In genomic region chr2:33837297-33837696, GRCm38 (mm10) we compare ENCODE assay signal across 17 mouse cellular contexts. TPM values are rescaled to one million over a fixed set of nuclear protein-coding genes. Genes with fewer than 3 reads are reported as not detected.
A peak's percentile ranks its signal among the peaks of the same experiment; 100 is the strongest.
DNase-seq lines count a peak whose midpoint lies in the region; ATAC-seq and TF ChIP-seq lines count a peak whose summit lies in the region.
"Had no signal": no experiment of that assay in that cellular context is flagged by ENCODE, and none has a peak within 500 bp of the region (broad histone marks: within the 10 kb centered on the region; RNA-seq: fewer than 3 reads in every experiment).

No protein-coding gene starts in this region.

- no peak for ATAC-seq in liver, embryonic 14.5 days (ENCODE audit: insufficient read depth)
- ATAC-seq in liver, embryonic 11.5 days (replicated peaks; ENCODE audit: low FRiP score) = no peak
- ATAC-seq in forebrain, embryonic 16.5 days = no peak
- no peak for ATAC-seq in liver, embryonic 15.5 days (ENCODE audit: insufficient read depth)
- no peak for ATAC-seq in neural tube, embryonic 15.5 days (ENCODE audit: low FRiP score)
- ATAC-seq: lung, postnatal 0 days had no signal

- intact Hi-C loops in heart, postnatal 25 days (cut with DNase I) = no loop called here

- H3K36me3 ChIP-seq in liver, embryonic 14.5 days (replicated peaks; ENCODE audit: control insufficient read depth, insufficient read depth, low read depth) = no peaks in the 10 kb centered on the region
- H3K36me3 ChIP-seq in liver, embryonic 11.5 days (ENCODE audit: control insufficient read depth, insufficient read depth, low read length) = no peaks in the 10 kb centered on the region
- H3K36me3 ChIP-seq in forebrain, embryonic 16.5 days (ENCODE audit: control insufficient read depth, insufficient read depth) = peaks cover 2% of the 10 kb centered on the region; the same call in 1 of the 2 replicates
- H3K36me3 ChIP-seq in liver, embryonic 15.5 days (replicated peaks) = no peaks in the 10 kb centered on the region
- peaks cover 24% of the 10 kb centered on the region for H3K36me3 ChIP-seq in neural tube, embryonic 15.5 days
- H3K36me3 ChIP-seq: stomach, embryonic 15.5 days had no signal

- TF ChIP-seq CTCF in liver, embryonic 14.5 days (IDR thresholded peaks at IDR 0.05; ENCODE audit: low read depth) = no peak

- H3K27me3 ChIP-seq in liver, embryonic 14.5 days (ENCODE audit: control insufficient read depth, insufficient read depth, low read length) = no peaks in the 10 kb centered on the region
- no peaks in the 10 kb centered on the region for H3K27me3 ChIP-seq in liver, embryonic 11.5 days (replicated peaks; ENCODE audit: control insufficient read depth, insufficient read depth, low read length)
- no peaks in the 10 kb centered on the region for H3K27me3 ChIP-seq in forebrain, embryonic 16.5 days (replicated peaks; ENCODE audit: control insufficient read depth, insufficient read depth, low read length)
- no peaks in the 10 kb centered on the region for H3K27me3 ChIP-seq in liver, embryonic 15.5 days
- H3K27me3 ChIP-seq in neural tube, embryonic 15.5 days (replicated peaks) = no peaks in the 10 kb centered on the region
- H3K27me3 ChIP-seq: embryonic facial prominence, embryonic 15.5 days; stomach, embryonic 15.5 days had no signal

- no peak overlapping the region for H3K9ac ChIP-seq in liver, embryonic 14.5 days (replicated peaks)
- H3K9ac ChIP-seq in liver, embryonic 11.5 days (ENCODE audit: low read depth, low read length) = no peak overlapping the region
- H3K9ac ChIP-seq in forebrain, embryonic 16.5 days (replicated peaks; ENCODE audit: low read depth, low read length) = no peak overlapping the region
- H3K9ac ChIP-seq in liver, embryonic 15.5 days = peak overlapping the region; percentile 21; the same call in 1 of the 2 replicates
- no peak overlapping the region for H3K9ac ChIP-seq in neural tube, embryonic 15.5 days (replicated peaks)
- H3K9ac ChIP-seq: embryonic facial prominence, embryonic 15.5 days; stomach, embryonic 15.5 days had no signal

- peak overlapping the region; percentile 65 for H3K27ac ChIP-seq in liver, embryonic 14.5 days
- no peak overlapping the region; the same call in 1 of the 2 replicates for H3K27ac ChIP-seq in liver, embryonic 11.5 days (ENCODE audit: low read depth, low read length)
- 0 out of 2 replicates have a peak overlapping the region, but pooled peaks have one; percentile 39 for H3K27ac ChIP-seq in forebrain, embryonic 16.5 days (ENCODE audit: low read length)
- H3K27ac ChIP-seq in liver, embryonic 15.5 days (replicated peaks) = peak overlapping the region; percentile 99
- peak overlapping the region; percentile 61 for H3K27ac ChIP-seq in neural tube, embryonic 15.5 days (replicated peaks)
- H3K27ac ChIP-seq: embryonic facial prominence, embryonic 15.5 days; kidney, postnatal 0 days; layer of hippocampus, adult 2 months; stomach, embryonic 15.5 days had no signal

- H3K4me3 ChIP-seq in liver, embryonic 14.5 days (ENCODE audit: insufficient read depth in 1 of 2, low read depth in 2 of 2, low read length in 2 of 2) = no peak overlapping the region
- H3K4me3 ChIP-seq in liver, embryonic 11.5 days (ENCODE audit: low read depth, low read length) = no peak overlapping the region
- no peak overlapping the region for H3K4me3 ChIP-seq in forebrain, embryonic 16.5 days (replicated peaks; ENCODE audit: low read length)
- H3K4me3 ChIP-seq in liver, embryonic 15.5 days (replicated peaks) = no peak overlapping the region
- no peak overlapping the region for H3K4me3 ChIP-seq in neural tube, embryonic 15.5 days (replicated peaks)
- H3K4me3 ChIP-seq: embryonic facial prominence, embryonic 15.5 days; layer of hippocampus, adult 2 months; stomach, embryonic 15.5 days had no signal

- peaks cover 45 to 48% of the 10 kb centered on the region in 2 experiments for H3K4me1 ChIP-seq in liver, embryonic 14.5 days (replicated peaks; ENCODE audit: control insufficient read depth in 2 of 2, insufficient read depth in 2 of 2, low read length in 1 of 2)
- H3K4me1 ChIP-seq in liver, embryonic 11.5 days (replicated peaks; ENCODE audit: control insufficient read depth, insufficient read depth, low read length) = peaks cover 48% of the 10 kb centered on the region
- H3K4me1 ChIP-seq in forebrain, embryonic 16.5 days (replicated peaks; ENCODE audit: control insufficient read depth, insufficient read depth, low read length) = peaks cover 11% of the 10 kb centered on the region
- H3K4me1 ChIP-seq in liver, embryonic 15.5 days (replicated peaks) = peaks cover 56% of the 10 kb centered on the region
- H3K4me1 ChIP-seq in neural tube, embryonic 15.5 days = peaks cover 48% of the 10 kb centered on the region
- H3K4me1 ChIP-seq: stomach, embryonic 15.5 days had no signal

- 91% methylated on average over 6 of the region's 6 CpGs for WGBS in liver, embryonic 14.5 days (ENCODE audit: insufficient replicate concordance)
- WGBS in liver, embryonic 11.5 days = 86% methylated on average over 6 of the region's 6 CpGs
- 50% methylated on average over 6 of the region's 6 CpGs for WGBS in forebrain, embryonic 16.5 days
- 91% methylated on average over 6 of the region's 6 CpGs for WGBS in liver, embryonic 15.5 days (ENCODE audit: insufficient replicate concordance)
- 65% methylated on average over 6 of the region's 6 CpGs for WGBS in neural tube, embryonic 15.5 days

- H3K9me3 ChIP-seq in liver, embryonic 14.5 days (ENCODE audit: control insufficient read depth, low read length) = no peaks in the 10 kb centered on the region
- no peaks in the 10 kb centered on the region for H3K9me3 ChIP-seq in liver, embryonic 11.5 days (ENCODE audit: control insufficient read depth, low read length)
- no peaks in the 10 kb centered on the region for H3K9me3 ChIP-seq in forebrain, embryonic 16.5 days (ENCODE audit: control insufficient read depth, low read length)
- no peaks in the 10 kb centered on the region for H3K9me3 ChIP-seq in liver, embryonic 15.5 days (replicated peaks)
- no peaks in the 10 kb centered on the region for H3K9me3 ChIP-seq in neural tube, embryonic 15.5 days (replicated peaks)
- H3K9me3 ChIP-seq: embryonic facial prominence, embryonic 15.5 days; stomach, embryonic 15.5 days had no signal

- no peak overlapping the region for H3K4me2 ChIP-seq in liver, embryonic 14.5 days (ENCODE audit: low read depth)
- H3K4me2 ChIP-seq in liver, embryonic 11.5 days = no peak overlapping the region
- H3K4me2 ChIP-seq in forebrain, embryonic 16.5 days (ENCODE audit: low read length) = no peak overlapping the region
- H3K4me2 ChIP-seq in liver, embryonic 15.5 days = no peak overlapping the region
- no peak overlapping the region for H3K4me2 ChIP-seq in neural tube, embryonic 15.5 days
- H3K4me2 ChIP-seq: embryonic facial prominence, embryonic 15.5 days; stomach, embryonic 15.5 days had no signal

- no peak for TF ChIP-seq EP300 in liver, embryonic 14.5 days (IDR thresholded peaks at IDR 0.05; ENCODE audit: low read depth)

- no peak for DNase-seq in liver, embryonic 14.5 days (ENCODE audit: low read depth in 3 of 3, low spot score in 3 of 3)
- DNase-seq in liver, embryonic 11.5 days (ENCODE audit: low spot score) = no peak
- DNase-seq in heart, postnatal 25 days (ENCODE audit: low spot score) = no peak
- DNase-seq in kidney, postnatal 25 days = no peak
- DNase-seq: adrenal gland, postnatal 36 days; cerebellum, adult 9-11 months; heart, adult 18-20 months; kidney, adult 11 months; right cerebral cortex, postnatal 14 days had no signal

RNA-seq across cellular contexts. Expression of gene Mvb12b, which starts 50.4 kb away (rescaled TPM):
- 6.6 and 6.9 TPM in 2 replicates for polyA plus RNA-seq in liver, embryonic 14.5 days (2012; rRNA removed)
- polyA plus RNA-seq in liver, embryonic 14.5 days (2014; fragmentation: Nextera tagmentation; extraction: Ambion mirVana) = 8.3 and 11.3 TPM in 2 replicates
- polyA plus RNA-seq in liver, embryonic 11.5 days (2014; fragmentation: Nextera tagmentation; extraction: Ambion mirVana) = 17.7 and 18.3 TPM in 2 replicates
- polyA plus RNA-seq in forebrain, embryonic 16.5 days (2015; fragmentation: Nextera tagmentation; extraction: Ambion mirVana) = 78.1 and 84.2 TPM in 2 replicates
- polyA plus RNA-seq in liver, embryonic 15.5 days (2015; fragmentation: Nextera tagmentation; extraction: Ambion mirVana) = 11.3 and 12.7 TPM in 2 replicates
- 49.5 and 52.2 TPM in 2 replicates for polyA plus RNA-seq in neural tube, embryonic 15.5 days (2015; fragmentation: Nextera tagmentation; extraction: Ambion mirVana)
- 10 to 100 TPM; 17.8 to 18.9 TPM for total RNA-seq in heart, postnatal 25 days (2021)
